Mouse (Mus musculus): ENCODE measurements around the gene Sgf29.

DNA sequence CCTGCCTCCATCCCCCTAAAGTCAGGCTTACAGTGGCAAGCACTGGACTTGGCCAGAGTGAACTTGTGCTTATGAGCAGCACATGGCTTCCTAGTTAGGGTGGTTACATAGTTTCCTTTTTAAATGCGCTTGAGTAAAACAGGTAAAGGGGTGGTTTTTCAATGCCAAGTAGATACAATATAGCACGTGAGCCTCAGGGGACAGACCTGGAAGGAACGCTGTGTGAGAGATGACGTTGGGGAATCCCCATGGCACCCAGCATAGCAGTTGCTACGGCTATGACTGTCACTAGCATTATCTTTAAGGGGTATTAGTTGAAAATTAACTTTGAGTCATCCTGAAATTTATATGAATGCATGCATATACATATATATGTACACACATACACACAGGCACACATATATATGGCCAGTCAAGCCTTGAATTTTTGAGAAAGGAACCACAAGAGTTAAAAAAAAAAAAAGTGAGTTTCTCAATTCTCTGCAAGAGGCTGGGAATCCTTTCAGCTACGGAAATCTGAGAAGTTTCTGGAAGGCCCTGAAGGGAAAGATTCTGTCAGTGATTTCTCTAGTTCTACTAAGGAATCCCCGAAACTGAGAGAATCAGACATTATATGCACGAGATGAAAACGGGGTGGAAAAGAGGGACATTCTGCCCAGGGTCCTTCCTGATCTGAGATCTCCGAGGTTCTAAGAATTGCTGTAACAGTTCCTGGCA, 29.4 kb upstream of the Sgf29 start:
- TF ChIP-seq ZNF384 (IDR thresholded peaks at IDR 0.05; ENCODE audit: low read depth, low read length) (no peak), HCFC1 (IDR thresholded peaks at IDR 0.05; ENCODE audit: borderline replicate concordance, insufficient read depth, low read length) (no peak), CHD2 (IDR thresholded peaks at IDR 0.05; ENCODE audit: low read depth, low read length) (no peak), MAFK (IDR thresholded peaks at IDR 0.05; ENCODE audit: insufficient read depth, low read depth, low read length) (no peak), ZC3H11A (IDR thresholded peaks at IDR 0.05; ENCODE audit: borderline replicate concordance, low read depth, low read length) (no peak)

All from ES-E14 (cell line).